Mouse (Mus musculus) lung, postnatal 36 days (tissue): ENCODE data around the gene Trappc6b.
A peak's percentile ranks its signal among the peaks of the same experiment; 100 is the strongest.

Experiments
- DNase-seq: peaks from one replicate; pipeline ENCODE4 v3.0.0; 2022; ENCODE audit warnings: mixed read lengths

Trappc6b gene

DNA sequence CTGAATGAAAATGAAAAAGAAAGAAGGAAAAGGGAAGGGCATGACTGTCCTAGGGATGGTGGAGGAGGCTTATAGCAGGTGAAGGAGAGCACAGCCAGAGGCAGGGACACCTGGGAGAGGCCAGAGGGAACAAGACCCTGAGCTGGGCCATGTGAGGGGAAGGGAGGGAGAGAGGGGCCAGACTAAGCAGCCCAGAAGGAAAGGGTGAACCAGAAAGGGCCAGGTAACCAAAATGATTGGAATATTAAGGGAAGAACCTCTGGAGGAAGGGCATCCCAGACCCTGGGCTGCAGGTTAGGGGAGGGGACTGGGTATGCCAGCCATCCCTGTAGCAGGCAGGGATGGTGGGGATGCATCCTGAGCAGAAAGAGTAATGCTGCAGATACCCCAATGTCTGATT is 7.3 kb downstream of the Trappc6b start:
- no peak for DNase-seq

DNA sequence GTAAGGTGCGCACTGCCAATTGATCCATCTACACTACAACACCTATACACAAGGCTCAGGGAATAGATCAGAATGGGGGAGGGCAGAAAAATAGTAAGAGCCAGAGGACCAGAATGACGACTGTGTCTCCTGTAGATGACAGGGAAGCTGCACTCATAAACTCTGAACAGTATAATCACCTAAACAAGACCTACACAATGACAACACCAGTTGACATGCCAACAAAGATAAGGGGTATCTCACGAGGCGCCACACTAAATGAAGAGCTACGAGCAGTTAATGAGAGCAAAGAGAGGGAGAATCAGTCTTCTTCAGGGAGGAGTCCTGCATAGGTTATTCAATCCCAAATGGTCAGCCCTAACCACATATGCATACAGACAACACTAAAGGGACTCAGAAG is 8.1 kb downstream of the Trappc6b start:
- DNase-seq, result no peak

DNA sequence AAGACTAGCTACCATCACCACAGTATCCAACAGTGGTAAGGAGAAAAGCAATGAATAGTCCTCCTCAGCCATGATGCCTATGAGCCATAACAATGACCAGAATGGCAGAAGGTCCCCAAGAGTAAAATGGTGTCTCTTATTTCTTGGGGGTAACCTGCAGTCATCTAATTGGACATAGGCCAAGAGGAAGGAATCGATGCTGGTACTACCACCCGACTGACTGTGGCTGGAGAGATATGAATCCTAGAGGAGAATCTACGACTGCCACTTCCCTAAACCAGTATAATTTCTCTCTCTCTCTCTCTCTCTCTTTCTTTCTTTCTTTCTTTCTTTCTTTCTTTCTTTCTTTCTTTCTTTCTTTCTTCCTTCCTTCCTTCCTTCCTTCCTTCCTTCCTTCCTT is 8.8 kb downstream of the Trappc6b start:
- DNase-seq, result no peak

DNA sequence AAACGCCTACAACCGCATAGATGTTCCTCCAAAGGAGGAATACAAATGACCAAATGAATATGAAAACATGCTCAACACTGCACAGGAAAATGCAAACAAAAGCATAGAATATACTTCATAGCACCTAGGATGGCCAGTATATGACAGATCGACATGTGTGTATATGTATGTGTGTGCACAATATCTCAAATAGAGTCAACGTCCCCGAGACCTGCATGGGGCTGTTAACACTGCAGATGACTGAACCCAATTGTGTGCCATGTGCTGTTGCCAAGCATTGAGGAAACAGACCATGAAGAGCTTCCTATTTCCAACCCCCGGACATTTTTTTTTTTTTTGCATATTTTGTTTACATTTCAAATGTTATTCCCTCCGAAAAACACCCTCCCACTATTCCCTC is 20.4 kb downstream of the Trappc6b start:
- DNase-seq, result no peak

DNA sequence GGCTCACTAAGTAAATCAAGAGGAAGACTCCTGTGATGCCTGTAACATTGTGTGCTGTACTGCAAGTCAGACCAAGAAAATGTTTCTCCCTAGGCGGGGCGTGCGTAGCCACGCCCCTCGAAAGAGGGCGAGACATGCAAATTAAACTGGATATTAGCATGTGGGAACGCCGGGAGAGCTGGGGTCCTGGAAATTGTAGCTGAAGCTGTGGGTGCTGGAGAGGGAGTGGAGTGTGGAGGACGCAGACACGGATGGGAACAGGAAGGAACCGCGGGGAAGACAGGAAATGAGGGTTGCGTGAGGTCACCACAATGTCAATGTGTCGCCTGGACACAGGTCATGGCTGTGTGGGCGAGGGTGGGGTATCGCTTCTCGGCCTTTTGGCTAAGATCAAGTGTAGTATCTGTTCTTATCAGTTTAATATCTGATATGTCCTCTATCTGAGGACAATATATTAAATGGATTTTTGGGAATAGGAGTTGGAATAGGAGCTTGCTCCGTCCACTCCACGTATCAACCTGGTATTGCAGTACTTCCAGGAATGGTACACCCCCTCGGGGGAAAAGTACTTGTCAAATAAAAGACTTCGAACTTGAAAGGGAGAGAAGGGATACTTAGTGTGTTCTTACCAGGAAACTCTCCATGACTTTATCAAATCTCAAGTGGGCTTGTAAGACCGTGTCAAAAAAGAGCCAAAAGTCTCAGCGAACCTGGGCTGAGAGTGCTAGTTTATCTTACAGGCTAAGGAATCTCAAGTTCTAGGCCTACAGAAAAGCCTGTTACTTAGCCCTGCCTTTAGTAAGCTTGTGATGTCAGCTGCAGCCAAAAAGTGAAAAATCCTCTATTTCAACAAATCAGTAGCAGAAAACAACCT is 21.1 kb downstream of the Trappc6b start:
- DNase-seq, result peak; percentile 70

DNA sequence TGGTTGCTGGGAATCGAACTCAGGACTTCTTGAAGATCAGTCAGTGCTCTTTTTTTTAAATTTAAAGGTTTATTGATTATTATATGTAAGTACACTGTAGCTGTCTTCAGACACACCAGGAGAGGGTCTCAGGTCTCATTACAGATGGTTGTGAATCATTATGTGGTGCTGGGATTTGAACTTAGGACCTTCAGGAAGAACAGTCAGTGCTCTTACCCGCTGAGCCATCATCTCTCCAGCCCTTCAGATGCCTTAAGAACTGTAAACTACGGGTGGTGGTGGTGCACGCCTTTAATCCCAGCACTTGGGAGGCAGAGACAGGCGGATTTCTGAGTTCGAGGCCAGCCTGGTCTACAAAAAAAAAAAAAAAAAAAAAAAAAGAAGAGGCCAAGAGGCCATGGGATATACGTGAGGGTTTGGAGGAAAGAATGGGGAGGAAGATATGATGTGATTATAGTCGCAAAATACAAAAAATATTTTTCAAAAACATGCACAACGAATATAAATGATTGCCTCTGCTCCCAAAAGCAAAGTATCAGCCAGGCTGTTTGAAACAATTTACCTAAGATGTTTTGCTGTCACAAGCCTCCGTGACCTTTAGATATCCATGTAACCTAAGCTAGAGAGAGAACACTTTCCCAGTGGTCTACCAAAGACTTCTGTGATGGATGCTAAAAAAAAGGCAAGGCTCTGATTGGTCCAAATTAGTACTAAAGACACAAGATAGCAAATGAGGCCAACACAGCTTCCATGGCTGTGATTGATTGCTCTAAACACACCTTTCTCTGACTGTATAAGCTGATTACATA is 21.9 kb downstream of the Trappc6b start:
- DNase-seq, result no peak

DNA sequence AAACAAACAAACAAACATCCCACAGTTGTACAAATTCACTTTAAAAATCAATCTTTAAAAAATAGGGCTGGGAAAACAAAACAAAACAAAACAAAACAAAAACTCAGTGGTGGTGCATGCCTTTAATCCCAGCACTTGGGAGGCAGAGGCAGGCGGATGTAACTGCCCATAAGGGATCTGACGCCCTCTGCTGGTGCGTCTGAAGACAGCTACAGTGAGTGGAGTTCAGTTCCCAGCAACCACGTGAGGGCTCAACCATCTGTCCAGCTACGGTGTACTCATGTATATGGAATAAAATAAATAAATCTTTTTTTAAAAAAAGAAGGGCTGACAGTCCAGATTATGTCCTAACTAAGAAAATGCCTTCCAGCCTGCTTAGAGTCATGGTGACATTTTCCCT is 29.2 kb downstream of the Trappc6b start:
- no peak for DNase-seq

DNA sequence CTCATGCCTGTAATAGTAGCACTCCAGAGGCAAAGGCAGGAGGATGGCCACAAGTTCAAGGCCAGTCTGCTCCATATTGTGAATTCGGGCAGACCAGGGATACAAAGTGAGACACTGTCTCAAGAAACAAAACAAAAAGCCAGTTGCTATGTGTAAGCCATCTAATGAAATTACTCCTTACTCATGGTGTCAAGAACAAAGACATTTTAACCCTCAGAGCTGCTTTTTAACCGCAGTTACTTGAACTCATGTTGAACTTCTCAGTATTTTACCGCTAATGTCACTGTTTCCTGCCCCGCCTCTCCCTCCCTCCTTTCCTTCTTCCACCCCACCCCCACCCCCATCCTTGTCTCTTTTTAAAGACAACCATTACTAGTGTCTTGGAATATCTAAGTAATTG is 40.0 kb downstream of the Trappc6b start:
- no peak for DNase-seq

DNA sequence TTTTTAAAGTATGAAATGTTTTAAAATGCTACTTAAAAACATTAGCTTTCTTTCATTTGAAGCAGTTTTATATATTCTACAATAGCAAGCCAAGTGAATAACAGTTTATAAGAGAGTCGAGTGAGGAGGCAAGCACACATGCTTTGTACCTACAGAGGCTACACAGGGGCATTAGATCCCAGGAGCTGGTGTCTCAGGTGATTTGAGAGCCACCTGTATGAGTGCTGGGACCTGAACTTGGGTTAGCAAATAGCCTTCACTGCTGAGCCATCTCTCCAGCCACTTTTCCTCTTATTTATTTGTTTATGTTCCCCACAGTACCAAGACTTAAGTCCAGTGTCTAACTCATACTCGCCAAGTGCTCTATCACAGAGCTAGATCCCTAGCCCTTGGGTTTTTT is 41.4 kb downstream of the Trappc6b start:
- DNase-seq, result no peak

DNA sequence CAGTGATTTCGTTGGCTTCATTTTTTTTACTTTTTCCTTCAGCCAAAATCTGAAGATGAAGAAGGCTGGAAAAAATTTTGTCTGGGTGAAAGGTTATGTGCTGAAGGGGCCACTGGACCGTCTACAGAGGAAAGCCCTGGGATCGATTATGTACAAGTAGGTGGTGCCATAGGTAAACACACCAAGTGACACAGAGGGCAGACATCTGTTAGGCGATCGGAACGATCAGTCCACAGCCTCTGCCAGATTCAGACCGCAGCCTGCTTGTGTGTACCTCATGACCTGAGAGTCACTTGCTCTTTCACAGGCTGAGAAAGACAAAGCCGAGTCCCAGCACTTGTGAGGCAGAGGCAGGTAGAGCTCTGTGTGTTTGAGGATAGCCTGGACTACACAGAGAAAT is 43.3 kb downstream of the Trappc6b start:
- DNase-seq, result no peak

DNA sequence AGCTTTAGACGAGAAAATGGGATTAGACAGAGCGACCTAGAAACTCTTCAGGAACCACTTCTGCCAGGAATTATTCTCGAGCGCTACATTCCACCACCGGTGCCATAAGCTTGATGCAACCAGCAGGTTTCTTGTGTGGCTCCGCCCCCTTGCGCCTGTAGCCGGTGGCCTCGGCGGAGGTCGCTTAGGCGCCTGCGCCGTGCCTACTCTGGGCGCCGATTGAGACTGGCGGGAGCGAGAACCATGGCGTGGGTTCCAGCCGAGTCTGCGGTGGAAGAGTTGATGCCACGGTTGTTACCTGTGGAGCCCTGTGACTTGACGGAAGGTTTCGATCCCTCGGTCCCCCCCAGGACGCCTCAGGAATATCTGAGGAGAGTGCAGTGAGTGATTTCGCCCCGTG is 48.0 kb downstream of the Trappc6b start, which contains the start of gene Gemin2:
TSS of gene Gemin2 (plus strand) at position 160 of the 400 bp plus-strand sequence.
- DNase-seq, result peak; percentile 96

DNA sequence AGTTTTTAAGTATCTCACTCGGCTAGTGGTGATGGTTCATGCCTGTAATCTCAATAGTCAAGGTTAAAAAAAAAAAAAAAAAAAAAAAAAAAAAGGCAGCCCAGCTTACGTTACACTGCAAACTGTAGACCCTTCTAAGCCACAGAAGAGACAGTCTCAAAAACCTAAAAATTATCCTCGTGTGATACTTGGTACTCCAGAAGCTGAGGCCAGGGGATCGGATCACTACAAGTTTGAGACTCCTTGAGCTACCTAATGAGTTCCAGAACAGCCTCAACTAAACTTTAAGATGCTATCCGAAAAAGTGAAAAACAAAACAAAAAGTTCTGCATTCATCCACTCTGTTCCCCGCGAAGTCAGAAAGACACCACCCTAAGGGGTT is 48.6 kb downstream of the Trappc6b start:
- DNase-seq, result peak; percentile 12

DNA sequence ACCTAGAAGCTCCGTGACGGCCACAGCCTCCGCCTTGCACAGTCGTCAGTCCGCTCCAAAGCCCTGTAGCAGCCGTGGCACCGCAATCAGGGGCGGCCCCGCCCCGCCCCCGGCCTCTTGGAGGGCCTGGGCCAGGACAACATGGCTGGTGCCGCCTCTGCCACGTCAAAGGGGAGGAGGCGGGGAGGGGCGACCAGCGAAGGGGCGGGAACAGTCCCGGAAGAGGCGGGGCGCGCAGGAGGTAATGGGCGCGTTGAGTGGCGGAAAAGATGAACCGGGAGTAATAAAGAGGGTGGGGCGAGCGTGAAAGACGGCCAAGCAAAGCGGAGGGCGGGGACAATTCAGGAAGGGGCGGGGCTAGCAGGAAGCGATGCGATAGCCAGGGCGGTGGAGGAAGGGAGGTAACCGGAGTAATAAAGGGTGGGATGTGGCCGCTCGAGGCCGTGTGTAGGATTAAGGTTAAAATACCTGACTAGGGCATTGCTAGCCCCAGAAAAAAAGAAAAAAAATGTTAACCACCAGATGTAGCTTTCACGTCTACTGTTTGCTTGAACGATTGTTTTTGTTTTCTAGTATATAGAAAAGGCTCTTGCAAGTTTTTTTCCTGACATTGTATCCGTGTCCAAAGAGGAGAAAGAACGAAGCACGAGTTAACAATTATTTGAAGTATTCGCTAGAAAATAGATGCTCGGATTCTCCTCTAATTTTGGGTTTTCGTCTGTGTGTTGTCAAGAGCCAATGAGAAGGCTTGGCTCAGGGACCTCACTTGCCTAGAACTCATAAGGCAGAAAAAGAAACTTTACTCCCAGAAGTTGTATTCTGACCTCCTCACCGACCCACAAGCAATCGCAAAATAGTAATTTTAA is 49.2 kb downstream of the Trappc6b start, which contains the start of gene Sec23a:
TSS of gene Sec23a (minus strand) at position 174 of the 866 bp plus-strand sequence.
- DNase-seq, result peak; percentile 100

DNA sequence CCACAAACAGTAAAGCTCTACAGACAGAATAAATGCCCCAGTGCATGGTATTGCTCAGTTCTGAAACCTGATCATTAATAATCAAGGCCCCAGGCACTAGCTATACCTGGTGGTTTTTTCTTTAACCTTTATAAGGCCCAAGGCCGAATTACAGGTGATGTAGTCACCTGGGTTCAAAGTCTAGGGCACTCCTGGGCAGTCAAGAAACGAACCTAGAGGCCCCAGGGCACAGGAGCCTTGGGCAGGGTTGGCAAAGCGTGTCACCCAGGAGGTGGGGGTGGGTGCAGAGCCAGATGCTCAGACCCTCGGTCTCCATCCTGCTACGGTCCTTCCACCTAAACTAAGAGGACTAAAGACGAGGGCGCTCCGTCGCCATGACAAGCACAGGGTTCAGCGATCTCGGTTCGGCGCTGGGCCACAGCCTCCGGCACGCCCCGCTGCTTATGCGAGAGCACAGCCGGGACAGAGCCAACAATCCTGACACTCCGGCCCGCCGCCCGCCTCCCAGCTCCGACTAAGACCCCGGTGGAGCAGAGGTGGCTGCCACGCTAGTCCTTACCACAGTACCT is 49.9 kb downstream of the Trappc6b start:
- no peak for DNase-seq

DNA sequence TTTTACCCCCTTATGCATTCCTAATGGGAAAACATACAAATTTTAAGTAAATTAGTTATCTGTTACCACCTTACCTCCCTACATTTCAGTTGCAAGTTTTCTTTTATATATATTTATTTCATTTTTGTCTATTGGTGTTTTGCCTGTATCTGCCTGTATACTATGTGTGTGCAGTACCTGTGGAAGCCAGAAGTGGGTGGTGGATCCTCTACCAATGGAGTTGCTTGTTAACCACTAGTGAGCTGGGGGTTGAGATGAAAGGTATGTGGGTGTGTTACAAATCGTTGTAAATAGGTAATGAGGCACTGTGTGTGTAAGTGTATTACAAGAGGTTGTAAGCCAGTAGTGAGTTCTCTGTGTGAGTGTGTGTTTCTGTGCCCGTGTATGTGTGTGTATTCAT is 50.8 kb downstream of the Trappc6b start:
- DNase-seq, result peak; percentile 52
